Mouse (Mus musculus): ENCODE measurements around the gene Notch1.

DNA sequence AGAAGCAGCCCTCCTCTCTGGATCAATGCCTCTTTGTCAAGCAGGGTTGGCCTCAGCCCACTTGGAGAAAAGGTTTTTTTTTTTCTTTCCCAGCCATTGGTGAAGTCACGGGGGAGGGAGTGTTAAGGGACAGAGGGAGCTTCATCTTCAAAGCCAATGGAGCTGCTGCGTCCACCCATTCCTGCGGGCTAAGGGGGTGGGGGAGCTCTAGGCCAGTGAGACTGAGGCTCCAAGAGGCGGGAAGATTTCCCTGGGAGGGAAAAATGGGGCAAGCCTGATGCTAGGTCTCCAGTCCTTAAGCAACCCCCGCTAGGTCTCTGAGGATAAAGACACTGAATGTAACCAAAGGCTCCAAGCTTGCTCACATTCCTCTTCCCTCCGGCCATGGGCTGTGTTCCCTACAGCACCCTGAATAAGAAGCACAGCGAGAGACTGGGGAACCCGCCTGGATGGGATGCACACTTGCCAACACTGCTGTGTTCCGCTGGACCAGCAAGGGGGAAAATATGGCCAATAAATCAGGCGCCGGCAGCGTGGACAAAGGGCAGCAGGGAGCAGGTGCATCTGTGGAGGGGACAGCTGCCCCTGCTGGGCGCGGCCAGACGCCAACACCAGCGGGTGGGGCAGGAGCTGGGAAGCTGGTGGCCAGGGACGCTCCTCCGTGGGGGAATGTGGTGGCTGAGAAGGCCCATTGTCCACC is 29.0 kb downstream of the Notch1 start:
- TF ChIP-seq CTCF (IDR thresholded peaks at IDR 0.05), result no peak
- no peak for TF ChIP-seq EP300 (IDR thresholded peaks at IDR 0.05)

All from lung, postnatal 0 days (tissue).